Mouse (Mus musculus): ENCODE results near the gene Agap1. TPM values are rescaled to one million over a fixed set of nuclear protein-coding genes. Genes with fewer than 3 reads are reported as not detected.

Gene Agap1
- polyA plus RNA-seq, 1 experiment from 2014 or later = 47.7 TPM

GRCm38 (mm10) chr1:89554969-89555856, 100.6 kb downstream of the Agap1 start:
- H3K36me3 ChIP-seq (ENCODE audit: control insufficient read depth, insufficient read depth, low read length) = no peaks in the 10 kb centered on the region
- no peak for ATAC-seq
- H3K4me2 ChIP-seq (ENCODE audit: low read length) = no peak overlapping the region
- WGBS = 89% methylated on average over 18 of the region's 18 CpGs
- no peak overlapping the region for H3K9ac ChIP-seq (ENCODE audit: low read depth, low read length)
- peaks cover 22% of the 10 kb centered on the region for H3K4me1 ChIP-seq (ENCODE audit: control insufficient read depth, insufficient read depth, low read length)
- no peaks in the 10 kb centered on the region for H3K9me3 ChIP-seq (replicated peaks; ENCODE audit: control insufficient read depth, low read length, poor library complexity, severe bottlenecking)
- H3K27ac ChIP-seq (ENCODE audit: low read length) = no peak overlapping the region
- no peaks in the 10 kb centered on the region for H3K27me3 ChIP-seq (ENCODE audit: control insufficient read depth, insufficient read depth, low read depth, low read length)
- H3K4me3 ChIP-seq (ENCODE audit: low read depth, low read length) = no peak overlapping the region

GRCm38 (mm10) chr1:89556006-89556405, 101.4 kb downstream of the Agap1 start:
- Histone ChIP-seq H3K9ac (ENCODE audit: low read depth, low read length) (no peak overlapping the region), H3K27ac (ENCODE audit: low read length) (no peak overlapping the region), H3K4me1 (ENCODE audit: control insufficient read depth, insufficient read depth, low read length) (peaks cover 17% of the 10 kb centered on the region), H3K27me3 (ENCODE audit: control insufficient read depth, insufficient read depth, low read depth, low read length) (no peaks in the 10 kb centered on the region), H3K4me3 (ENCODE audit: low read depth, low read length) (no peak overlapping the region), H3K36me3 (ENCODE audit: control insufficient read depth, insufficient read depth, low read length) (no peaks in the 10 kb centered on the region), H3K4me2 (ENCODE audit: low read length) (no peak overlapping the region), H3K9me3 (replicated peaks; ENCODE audit: control insufficient read depth, low read length, poor library complexity, severe bottlenecking) (no peaks in the 10 kb centered on the region)
- WGBS = 81% methylated on average over 7 of the region's 7 CpGs
- ATAC-seq = no peak

- no peaks in the 10 kb centered on the region for H3K27me3 ChIP-seq (ENCODE audit: control insufficient read depth, insufficient read depth, low read depth, low read length)
- no peak overlapping the region for H3K27ac ChIP-seq (ENCODE audit: low read length)
- no peak for ATAC-seq
- H3K4me1 ChIP-seq (ENCODE audit: control insufficient read depth, insufficient read depth, low read length) = peaks cover 11% of the 10 kb centered on the region; the same call in 1 of the 2 replicates
- 82% methylated on average over 6 of the region's 6 CpGs for WGBS
- no peak overlapping the region for H3K4me3 ChIP-seq (ENCODE audit: low read depth, low read length)
- no peaks in the 10 kb centered on the region for H3K36me3 ChIP-seq (ENCODE audit: control insufficient read depth, insufficient read depth, low read length)
- no peaks in the 10 kb centered on the region for H3K9me3 ChIP-seq (replicated peaks; ENCODE audit: control insufficient read depth, low read length, poor library complexity, severe bottlenecking)
- H3K4me2 ChIP-seq (ENCODE audit: low read length) = no peak overlapping the region
- no peak overlapping the region for H3K9ac ChIP-seq (ENCODE audit: low read depth, low read length)
These were observed 102.8 kb downstream of the Agap1 start for GRCm38 (mm10) chr1:89557401-89557800.

GRCm38 (mm10) chr1:89558080-89558479, 103.5 kb downstream of the Agap1 start:
- no peak overlapping the region for H3K4me3 ChIP-seq (ENCODE audit: low read depth, low read length)
- no peak overlapping the region for H3K9ac ChIP-seq (ENCODE audit: low read depth, low read length)
- H3K4me2 ChIP-seq (ENCODE audit: low read length) = no peak overlapping the region
- 76% methylated on average over 1 of the region's 1 CpGs for WGBS
- no peak overlapping the region for H3K27ac ChIP-seq (ENCODE audit: low read length)
- H3K36me3 ChIP-seq (ENCODE audit: control insufficient read depth, insufficient read depth, low read length) = no peaks in the 10 kb centered on the region
- H3K9me3 ChIP-seq (replicated peaks; ENCODE audit: control insufficient read depth, low read length, poor library complexity, severe bottlenecking) = no peaks in the 10 kb centered on the region
- ATAC-seq = no peak
- H3K4me1 ChIP-seq (ENCODE audit: control insufficient read depth, insufficient read depth, low read length) = peaks cover 11% of the 10 kb centered on the region; the same call in 1 of the 2 replicates
- H3K27me3 ChIP-seq (ENCODE audit: control insufficient read depth, insufficient read depth, low read depth, low read length) = no peaks in the 10 kb centered on the region

- Histone ChIP-seq H3K27ac (ENCODE audit: low read length) (no peak overlapping the region), H3K4me2 (ENCODE audit: low read length) (no peak overlapping the region), H3K27me3 (ENCODE audit: control insufficient read depth, insufficient read depth, low read depth, low read length) (no peaks in the 10 kb centered on the region), H3K36me3 (ENCODE audit: control insufficient read depth, insufficient read depth, low read length) (no peaks in the 10 kb centered on the region), H3K9ac (ENCODE audit: low read depth, low read length) (no peak overlapping the region), H3K4me1 (ENCODE audit: control insufficient read depth, insufficient read depth, low read length) (peaks cover 49% of the 10 kb centered on the region), H3K9me3 (replicated peaks; ENCODE audit: control insufficient read depth, low read length, poor library complexity, severe bottlenecking) (no peaks in the 10 kb centered on the region), H3K4me3 (ENCODE audit: low read depth, low read length) (no peak overlapping the region)
- ATAC-seq = no peak
- WGBS = 93% methylated on average over 4 of the region's 4 CpGs
These were observed 108.8 kb downstream of the Agap1 start for GRCm38 (mm10) chr1:89563399-89563798.

- Histone ChIP-seq H3K9me3 (replicated peaks; ENCODE audit: control insufficient read depth, low read length, poor library complexity, severe bottlenecking) (no peaks in the 10 kb centered on the region), H3K4me1 (ENCODE audit: control insufficient read depth, insufficient read depth, low read length) (peaks cover 52% of the 10 kb centered on the region), H3K4me3 (ENCODE audit: low read depth, low read length) (no peak overlapping the region), H3K36me3 (ENCODE audit: control insufficient read depth, insufficient read depth, low read length) (no peaks in the 10 kb centered on the region), H3K27ac (ENCODE audit: low read length) (peak overlapping the region; percentile 56), H3K9ac (ENCODE audit: low read depth, low read length) (peak overlapping the region; percentile 44), H3K4me2 (ENCODE audit: low read length) (peak overlapping the region; percentile 12), H3K27me3 (ENCODE audit: control insufficient read depth, insufficient read depth, low read depth, low read length) (no peaks in the 10 kb centered on the region)
- ATAC-seq = peak; percentile 36; the same call in 1 of the 2 replicates
- WGBS = 10% methylated on average over 9 of the region's 9 CpGs
These were observed 112.2 kb downstream of the Agap1 start for GRCm38 (mm10) chr1:89566578-89567488.

GRCm38 (mm10) chr1:89568546-89569405, 114.2 kb downstream of the Agap1 start:
- H3K4me3 ChIP-seq (ENCODE audit: low read depth, low read length) = no peak overlapping the region
- H3K4me2 ChIP-seq (ENCODE audit: low read length) = no peak overlapping the region
- H3K9me3 ChIP-seq (replicated peaks; ENCODE audit: control insufficient read depth, low read length, poor library complexity, severe bottlenecking) = no peaks in the 10 kb centered on the region
- no peaks in the 10 kb centered on the region for H3K36me3 ChIP-seq (ENCODE audit: control insufficient read depth, insufficient read depth, low read length)
- H3K9ac ChIP-seq (ENCODE audit: low read depth, low read length) = no peak overlapping the region
- peaks cover 52% of the 10 kb centered on the region for H3K4me1 ChIP-seq (ENCODE audit: control insufficient read depth, insufficient read depth, low read length)
- H3K27me3 ChIP-seq (ENCODE audit: control insufficient read depth, insufficient read depth, low read depth, low read length) = no peaks in the 10 kb centered on the region
- 83% methylated on average over 6 of the region's 6 CpGs for WGBS
- no peak overlapping the region for H3K27ac ChIP-seq (ENCODE audit: low read length)
- ATAC-seq = no peak

- Histone ChIP-seq H3K4me2 (ENCODE audit: low read length) (no peak overlapping the region), H3K27me3 (ENCODE audit: control insufficient read depth, insufficient read depth, low read depth, low read length) (no peaks in the 10 kb centered on the region), H3K27ac (ENCODE audit: low read length) (no peak overlapping the region), H3K36me3 (ENCODE audit: control insufficient read depth, insufficient read depth, low read length) (no peaks in the 10 kb centered on the region), H3K9ac (ENCODE audit: low read depth, low read length) (no peak overlapping the region), H3K9me3 (replicated peaks; ENCODE audit: control insufficient read depth, low read length, poor library complexity, severe bottlenecking) (no peaks in the 10 kb centered on the region), H3K4me1 (ENCODE audit: control insufficient read depth, insufficient read depth, low read length) (peaks cover 43% of the 10 kb centered on the region), H3K4me3 (ENCODE audit: low read depth, low read length) (no peak overlapping the region)
- 93% methylated on average over 4 of the region's 4 CpGs for WGBS
- ATAC-seq = no peak
These were observed 116.1 kb downstream of the Agap1 start for GRCm38 (mm10) chr1:89570522-89571299.
